Mouse (Mus musculus) hindbrain, embryonic 10.5 days (tissue): ENCODE data around the gene Ndufs3. TPM values are rescaled to one million over a fixed set of nuclear protein-coding genes. Genes with fewer than 3 reads are reported as not detected.

Experiments
- DNase-seq: peaks from one replicate; pipeline ENCODE4 v3.0.0-alpha.2; 2017; ENCODE audit warnings: low spot score
- H3K27ac ChIP-seq: fragments of 300-500 bp; sonication (generic); 2 replicates; pipeline ENCODE4 v1.5.1; 2016; ENCODE audit warnings: mild to moderate bottlenecking, moderate library complexity
- H3K27me3 ChIP-seq: fragments of 300-500 bp; sonication (generic); 2 replicates; pipeline ENCODE4 v1.6.1; 2016; ENCODE audit warnings: mild to moderate bottlenecking; ENCODE audit not compliant: poor library complexity, insufficient read depth, severe bottlenecking
- H3K36me3 ChIP-seq: fragments of 300-500 bp; sonication (generic); 2 replicates; pipeline ENCODE4 v1.6.1; 2016; ENCODE audit warnings: mild to moderate bottlenecking, moderate library complexity
- H3K4me1 ChIP-seq: fragments of 300-500 bp; sonication (generic); replicated peaks from 2 replicates; pipeline ENCODE4 v1.6.1; 2016; ENCODE audit warnings: mild to moderate bottlenecking
- H3K4me3 ChIP-seq: fragments of 300-500 bp; sonication (generic); 2 replicates; pipeline ENCODE4 v1.5.1; 2016; ENCODE audit warnings: mild to moderate bottlenecking, moderate library complexity
- H3K9me3 ChIP-seq: fragments of 300-500 bp; sonication (generic); 2 replicates; pipeline ENCODE4 v1.6.1; 2016; ENCODE audit warnings: mild to moderate bottlenecking, moderate library complexity
- WGBS: fragments of 180-500 bp; shearing (Covaris S2); methylation state at CpG from one replicate; pipeline ENCODE4 v1.1.7; 2016; 5-methylcytosine and 5-hydroxymethylcytosine counted together
- polyA plus RNA-seq: library from polyadenylated mRNA; unstranded; fragments of >200 nt; fragmentation: Nextera tagmentation; extraction: Ambion mirVana; gene quantifications from 2 replicates; pipeline ENCODE4 v1.2.1, GENCODE M21; 2016

The Ndufs3 gene
- polyA plus RNA-seq, 1 experiment from 2014 or later: 220 TPM

- Histone ChIP-seq H3K27me3 (no peaks in the 10 kb centered on the region), H3K9me3 (no peaks in the 10 kb centered on the region), H3K4me1 (no peaks in the 10 kb centered on the region), H3K36me3 (peaks cover 27% of the 10 kb centered on the region), H3K4me3 (no peak overlapping the region), H3K27ac (no peak overlapping the region)
- 69% methylated on average over 8 of the region's 8 CpGs for WGBS
- no peak for DNase-seq
These were observed 33.3 kb downstream of the Ndufs3 start for GRCm38 (mm10) chr2:90871180-90871961.

- H3K9me3 ChIP-seq: no peaks in the 10 kb centered on the region
- no peak for DNase-seq
- H3K4me1 ChIP-seq: no peaks in the 10 kb centered on the region
- 0 out of 2 replicates have a peak overlapping the region, but pooled peaks have one; percentile 36 for H3K27ac ChIP-seq
- WGBS: 57% methylated on average over 4 of the region's 4 CpGs
- no peaks in the 10 kb centered on the region for H3K27me3 ChIP-seq
- no peak overlapping the region for H3K4me3 ChIP-seq
- H3K36me3 ChIP-seq: peaks cover 39% of the 10 kb centered on the region
These were observed 34.5 kb downstream of the Ndufs3 start for GRCm38 (mm10) chr2:90870136-90870601.

DNA sequence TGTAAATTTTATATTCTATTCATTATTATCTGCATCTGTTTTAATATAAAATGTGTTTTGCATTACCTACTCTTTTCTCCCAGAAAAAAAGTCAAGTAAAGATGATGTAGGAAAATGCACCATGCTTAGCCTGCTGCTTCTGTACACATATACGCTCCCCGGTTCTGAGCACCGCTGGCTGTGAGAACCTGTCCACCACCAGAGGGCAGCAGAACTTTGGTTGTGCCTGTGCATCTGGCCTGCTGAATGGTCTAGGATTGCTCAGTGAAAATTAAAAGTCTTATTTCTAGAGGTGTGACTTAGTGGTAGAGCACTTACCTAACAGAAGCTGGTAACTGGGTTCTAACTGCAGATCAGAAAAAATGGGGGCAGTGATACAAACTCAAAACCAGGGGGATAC, 38.1 kb downstream of the Ndufs3 start:
- 37% methylated on average over 3 of the region's 3 CpGs for WGBS

DNA sequence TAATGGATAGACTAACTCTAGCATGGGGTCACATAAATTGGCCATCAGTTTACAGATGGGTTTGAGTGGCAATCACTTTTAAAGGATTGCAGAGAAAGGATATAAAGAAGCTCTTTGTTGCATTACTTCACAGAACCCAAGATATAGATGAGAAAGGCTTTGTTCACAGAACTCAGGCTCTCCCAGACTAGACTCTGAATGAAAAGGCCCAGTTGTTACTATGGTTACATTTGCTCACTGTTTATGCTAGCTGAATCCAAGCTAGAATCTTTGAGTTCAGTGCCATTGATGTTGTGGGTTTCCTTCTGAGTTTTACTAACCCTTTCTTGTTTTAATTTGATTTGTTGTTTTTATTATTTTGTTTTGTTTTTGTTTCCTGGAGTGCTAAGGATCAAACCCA, 40.4 kb downstream of the Ndufs3 start:
- no peak for DNase-seq
- Histone ChIP-seq H3K27me3 (no peaks in the 10 kb centered on the region), H3K27ac (no peak overlapping the region), H3K36me3 (peaks cover 99% of the 10 kb centered on the region), H3K9me3 (no peaks in the 10 kb centered on the region), H3K4me3 (no peak overlapping the region), H3K4me1 (no peaks in the 10 kb centered on the region)

More for the DNA sequence above, 38.1 kb downstream of the Ndufs3 start:
- no peaks in the 10 kb centered on the region for H3K4me1 ChIP-seq
- no peak overlapping the region for H3K27ac ChIP-seq
- no peaks in the 10 kb centered on the region for H3K9me3 ChIP-seq
- H3K4me3 ChIP-seq: no peak overlapping the region
- DNase-seq: peak; percentile 75
- H3K27me3 ChIP-seq: no peaks in the 10 kb centered on the region
- peaks cover 76% of the 10 kb centered on the region for H3K36me3 ChIP-seq

DNA sequence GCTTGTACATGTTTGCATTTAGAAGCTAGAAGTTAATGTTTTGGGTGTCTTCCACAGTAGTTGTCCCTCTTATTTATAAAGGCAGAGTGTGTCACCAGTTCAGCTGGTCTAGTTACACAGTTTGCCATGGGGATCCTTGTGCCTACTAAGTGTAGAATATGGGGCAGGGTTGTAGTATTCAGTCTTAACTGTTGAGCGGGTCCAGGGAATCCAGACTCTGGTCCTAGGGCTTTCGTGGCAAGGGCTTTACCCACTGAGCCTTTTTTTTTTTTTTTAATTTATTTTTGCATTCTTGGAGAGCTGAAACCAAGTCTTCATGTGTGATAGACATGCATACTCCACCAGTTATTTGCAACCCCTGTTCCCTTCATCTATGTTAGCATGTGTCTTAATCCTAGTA, 43.1 kb downstream of the Ndufs3 start:
- Histone ChIP-seq H3K36me3 (peaks cover 100% of the 10 kb centered on the region), H3K4me3 (no peak overlapping the region), H3K27me3 (no peaks in the 10 kb centered on the region), H3K4me1 (no peaks in the 10 kb centered on the region), H3K9me3 (no peaks in the 10 kb centered on the region), H3K27ac (no peak overlapping the region)
- no peak for DNase-seq
- 98% methylated on average over 2 of the region's 2 CpGs for WGBS

GRCm38 (mm10) chr2:90850401-90850800, 54.2 kb downstream of the Ndufs3 start:
- Histone ChIP-seq H3K4me1 (peaks cover 21% of the 10 kb centered on the region), H3K4me3 (no peak overlapping the region), H3K27ac (no peak overlapping the region), H3K9me3 (no peaks in the 10 kb centered on the region), H3K27me3 (no peaks in the 10 kb centered on the region), H3K36me3 (peaks cover 63% of the 10 kb centered on the region)
- DNase-seq: no peak
- WGBS: 96% methylated on average over 1 of the region's 1 CpGs

- peaks cover 42% of the 10 kb centered on the region for H3K36me3 ChIP-seq
- 0 out of 2 replicates have a peak overlapping the region, but pooled peaks have one; percentile 92 for H3K27ac ChIP-seq
- DNase-seq: no peak
- H3K27me3 ChIP-seq: no peaks in the 10 kb centered on the region
- no peaks in the 10 kb centered on the region for H3K9me3 ChIP-seq
- H3K4me3 ChIP-seq: peak overlapping the region; percentile 81
- 92% methylated on average over 5 of the region's 5 CpGs for WGBS
- peaks cover 21% of the 10 kb centered on the region for H3K4me1 ChIP-seq
These were observed 56.3 kb downstream of the Ndufs3 start for GRCm38 (mm10) chr2:90848331-90848730.

DNA sequence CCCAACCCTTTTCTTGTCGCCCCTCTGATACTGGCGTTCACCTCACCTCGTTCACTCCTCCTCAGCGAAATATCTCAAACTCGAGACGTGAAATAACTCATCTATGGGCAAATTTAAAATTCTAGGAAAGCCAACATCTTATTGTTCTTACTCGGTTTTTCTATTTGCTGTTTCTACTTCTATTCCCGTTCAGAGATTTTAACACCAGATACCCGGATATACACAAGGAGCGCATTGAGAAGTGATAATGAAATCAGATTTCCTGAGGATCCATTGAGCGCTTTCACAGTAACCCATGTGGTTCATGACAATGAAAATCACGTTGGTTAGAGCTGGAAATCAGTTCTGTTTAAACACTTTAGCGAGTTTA, 57.0 kb downstream of the Ndufs3 start:
- WGBS: 2% methylated on average over 13 of the region's 13 CpGs
- H3K36me3 ChIP-seq: peaks cover 36% of the 10 kb centered on the region
- H3K4me1 ChIP-seq: peaks cover 21% of the 10 kb centered on the region
- no peaks in the 10 kb centered on the region for H3K9me3 ChIP-seq
- peak overlapping the region; percentile 92 for H3K27ac ChIP-seq
- DNase-seq: no peak
- peak overlapping the region; percentile 81 for H3K4me3 ChIP-seq
- H3K27me3 ChIP-seq: 0 out of 2 replicates have a peak, but pooled peaks cover 3% of the 10 kb centered on the region

DNA sequence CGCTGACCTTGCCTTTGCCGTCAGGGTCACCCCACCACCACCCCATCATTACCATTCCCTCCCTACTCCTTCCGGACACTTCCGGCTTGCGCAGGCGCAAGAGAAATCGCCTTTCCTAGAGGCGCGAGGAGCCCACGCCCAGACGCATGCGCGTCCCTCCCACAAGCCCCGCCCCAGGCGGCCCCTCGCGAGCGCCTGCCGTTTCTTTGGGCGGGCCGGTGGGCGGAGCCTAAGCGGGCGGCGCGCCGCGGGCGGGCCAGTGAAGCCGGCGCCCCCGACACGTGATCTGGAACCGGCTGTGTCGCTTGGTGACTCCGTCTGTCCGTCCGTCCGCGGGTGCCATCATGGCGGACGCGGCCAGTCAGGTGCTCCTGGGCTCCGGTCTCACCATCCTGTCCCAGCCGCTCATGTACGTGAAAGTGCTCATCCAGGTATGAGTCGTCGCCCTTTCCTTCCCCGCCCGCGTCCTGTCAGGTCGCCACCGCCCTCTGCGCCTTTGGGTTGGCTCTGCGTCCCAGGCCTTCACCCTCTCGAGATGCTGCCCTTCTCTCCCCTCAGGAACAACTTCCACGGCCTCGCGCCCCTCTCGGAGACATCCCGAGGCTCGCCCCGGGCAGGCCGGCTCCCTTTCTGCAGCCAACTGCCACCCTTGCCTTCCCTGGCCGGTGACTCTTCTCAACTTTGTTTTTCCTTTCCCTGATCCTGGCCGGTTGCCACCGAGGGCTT, 57.5 kb downstream of the Ndufs3 start, which contains the start of gene Mtch2:
Mtch2 (plus strand) TSS at position 201 of the 726 bp plus-strand sequence.
- Histone ChIP-seq H3K27ac (peak within 1 kb of the TSS; percentile 92), H3K9me3 (no peaks in the 10 kb centered on the region), H3K4me3 (peak within 1 kb of the TSS; percentile 81), H3K4me1 (peaks cover 21% of the 10 kb centered on the region), H3K27me3 (0 out of 2 replicates have a peak, but pooled peaks cover 3% of the 10 kb centered on the region), H3K36me3 (peaks cover 30% of the 10 kb centered on the region)
- under 1% methylated on average over 67 of the region's 67 CpGs for WGBS
- peak; percentile 97 for DNase-seq

- peaks cover 21% of the 10 kb centered on the region for H3K4me1 ChIP-seq
- peak overlapping the region; percentile 92 for H3K27ac ChIP-seq
- WGBS: 3% methylated on average over 8 of the region's 8 CpGs
- H3K27me3 ChIP-seq: 0 out of 2 replicates have a peak, but pooled peaks cover 3% of the 10 kb centered on the region
- peak overlapping the region; percentile 81 for H3K4me3 ChIP-seq
- no peaks in the 10 kb centered on the region for H3K9me3 ChIP-seq
- H3K36me3 ChIP-seq: peaks cover 25% of the 10 kb centered on the region
- no peak for DNase-seq
These were observed 58.1 kb downstream of the Ndufs3 start for GRCm38 (mm10) chr2:90846597-90846954.

- Histone ChIP-seq H3K27me3 (0 out of 2 replicates have a peak, but pooled peaks cover 3% of the 10 kb centered on the region), H3K36me3 (peaks cover 21% of the 10 kb centered on the region), H3K9me3 (no peaks in the 10 kb centered on the region), H3K4me1 (peaks cover 21% of the 10 kb centered on the region), H3K27ac (peak overlapping the region; percentile 92), H3K4me3 (peak overlapping the region; percentile 81)
- no peak for DNase-seq
- WGBS: 45% methylated on average over 6 of the region's 6 CpGs
These were observed 58.5 kb downstream of the Ndufs3 start for GRCm38 (mm10) chr2:90846171-90846570.

DNA sequence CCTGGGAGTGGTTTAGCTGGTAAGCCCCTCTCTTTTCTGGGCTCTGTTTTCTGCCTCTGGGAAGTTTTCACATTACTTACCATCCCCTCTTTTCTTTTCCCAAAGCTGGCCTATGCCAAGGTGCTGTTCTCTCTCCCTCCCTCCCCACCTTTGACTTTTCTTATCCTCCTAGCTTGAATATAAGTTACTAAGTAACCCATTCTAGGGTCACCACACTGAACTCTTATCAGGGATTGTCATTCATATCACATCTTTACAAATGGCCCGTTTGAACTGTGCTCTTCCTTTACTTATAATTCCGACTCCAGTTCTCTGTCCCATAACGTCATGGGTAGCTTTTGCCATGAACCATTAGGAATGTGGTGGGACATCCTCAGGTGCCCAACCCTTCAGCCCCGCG, 59.4 kb downstream of the Ndufs3 start:
- Histone ChIP-seq H3K4me3 (no peak overlapping the region), H3K9me3 (no peaks in the 10 kb centered on the region), H3K4me1 (peaks cover 21% of the 10 kb centered on the region), H3K27me3 (0 out of 2 replicates have a peak, but pooled peaks cover 3% of the 10 kb centered on the region), H3K27ac (no peak overlapping the region), H3K36me3 (peaks cover 11% of the 10 kb centered on the region)
- 87% methylated on average over 5 of the region's 5 CpGs for WGBS
- no peak for DNase-seq
